Mouse (Mus musculus): Measurements from ENCODE around the gene Limk1.

DNA sequence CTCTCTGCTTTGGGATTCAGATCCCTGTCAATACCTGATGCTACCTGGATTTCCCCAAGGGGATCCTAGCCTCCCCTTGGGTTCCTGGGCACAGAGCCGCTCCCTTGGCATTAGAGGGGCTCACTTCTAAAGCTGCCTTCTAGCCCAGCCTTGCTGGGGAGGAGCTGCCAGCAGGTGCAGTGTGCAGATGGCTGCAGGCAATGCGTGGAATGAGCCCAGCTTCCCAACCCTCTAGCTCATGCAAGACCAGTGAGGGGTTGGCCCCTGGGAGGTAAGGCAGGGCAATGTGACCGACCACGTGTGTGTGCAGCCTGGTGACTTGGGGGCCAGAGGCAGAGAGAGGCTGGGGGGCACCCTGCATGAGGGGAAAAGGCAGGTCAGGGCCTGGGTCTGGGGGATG lies 31.7 kb downstream of the Limk1 start:
- TF ChIP-seq CTCF (IDR thresholded peaks at IDR 0.05; ENCODE audit: low read depth, low read length) (no peak), POLR2A (IDR thresholded peaks at IDR 0.05; ENCODE audit: insufficient read depth, low read length) (no peak)

Measured in ES-Bruce4 (cell line).